Mouse (Mus musculus): ENCODE data around the gene Pias4. TPM values are rescaled to one million over a fixed set of nuclear protein-coding genes. Genes with fewer than 3 reads are reported as not detected.

The Pias4 gene
- polyA plus RNA-seq, 1 experiment from 2014 or later: 44.0 TPM

DNA sequence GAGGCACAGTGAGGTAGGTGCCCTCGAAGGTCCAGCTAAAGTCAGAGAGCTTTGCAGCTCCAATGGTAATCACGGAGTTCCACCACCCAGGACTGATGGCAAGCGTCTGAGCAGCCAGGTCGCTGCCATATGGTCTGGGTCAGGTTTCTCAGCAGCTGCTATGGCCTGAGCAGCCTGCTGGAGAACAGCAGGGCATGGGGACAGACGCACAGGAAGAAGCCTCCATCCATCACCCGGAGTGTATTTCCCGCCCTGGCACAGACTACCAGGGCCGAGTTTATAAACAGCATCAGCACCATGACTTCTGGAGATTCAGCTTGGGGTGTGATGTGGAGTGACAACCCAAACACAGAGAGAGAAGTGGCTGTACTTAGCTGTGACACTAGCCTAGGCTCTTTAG lies 2.6 kb downstream of the Pias4 start:
- H3K9ac ChIP-seq (ENCODE audit: low read length): no peak overlapping the region
- WGBS: 90% methylated on average over 8 of the region's 8 CpGs
- no peak for ATAC-seq
- H3K4me3 ChIP-seq (ENCODE audit: low read depth, low read length): no peak overlapping the region
- H3K27ac ChIP-seq (ENCODE audit: low read depth, low read length): no peak overlapping the region
- DNase-seq (ENCODE audit: low spot score): no peak
- no peak overlapping the region for H3K4me2 ChIP-seq (ENCODE audit: low read length)
- no peaks in the 10 kb centered on the region for H3K9me3 ChIP-seq (replicated peaks; ENCODE audit: control insufficient read depth, low read length)
- H3K4me1 ChIP-seq (ENCODE audit: control insufficient read depth, insufficient read depth, low read length): peaks cover 13% of the 10 kb centered on the region
- no peaks in the 10 kb centered on the region for H3K27me3 ChIP-seq (replicated peaks; ENCODE audit: control insufficient read depth, insufficient read depth, low read length)
- H3K36me3 ChIP-seq (ENCODE audit: control insufficient read depth, insufficient read depth, low read length): peaks cover 38% of the 10 kb centered on the region

DNA sequence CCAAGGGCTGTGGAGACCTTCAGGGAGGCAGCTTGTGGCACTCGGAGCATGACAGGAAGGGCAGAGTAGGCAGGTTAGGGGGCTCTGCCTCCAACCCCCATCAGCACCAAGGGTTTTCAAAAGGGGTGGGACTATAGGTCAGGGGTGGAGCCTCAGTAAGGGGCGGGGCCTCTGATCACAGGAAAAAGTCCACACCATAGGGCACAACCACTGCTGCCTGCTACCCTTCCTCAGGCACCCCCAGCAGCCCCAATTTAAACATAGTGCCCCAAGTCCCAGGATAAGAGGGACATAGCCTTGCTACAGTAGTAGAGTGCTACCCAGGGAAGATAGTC lies 5.4 kb downstream of the Pias4 start:
- Histone ChIP-seq H3K27me3 (replicated peaks; ENCODE audit: control insufficient read depth, insufficient read depth, low read length) (no peaks in the 10 kb centered on the region), H3K4me2 (ENCODE audit: low read length) (no peak overlapping the region), H3K4me1 (ENCODE audit: control insufficient read depth, insufficient read depth, low read length) (peaks cover 7% of the 10 kb centered on the region), H3K36me3 (ENCODE audit: control insufficient read depth, insufficient read depth, low read length) (peaks cover 64% of the 10 kb centered on the region), H3K4me3 (ENCODE audit: low read depth, low read length) (no peak overlapping the region), H3K9ac (ENCODE audit: low read length) (no peak overlapping the region), H3K27ac (ENCODE audit: low read depth, low read length) (no peak overlapping the region), H3K9me3 (replicated peaks; ENCODE audit: control insufficient read depth, low read length) (no peaks in the 10 kb centered on the region)
- DNase-seq (ENCODE audit: low spot score) (no peak), ATAC-seq (no peak)
- WGBS: 58% methylated on average over 2 of the region's 2 CpGs

DNA sequence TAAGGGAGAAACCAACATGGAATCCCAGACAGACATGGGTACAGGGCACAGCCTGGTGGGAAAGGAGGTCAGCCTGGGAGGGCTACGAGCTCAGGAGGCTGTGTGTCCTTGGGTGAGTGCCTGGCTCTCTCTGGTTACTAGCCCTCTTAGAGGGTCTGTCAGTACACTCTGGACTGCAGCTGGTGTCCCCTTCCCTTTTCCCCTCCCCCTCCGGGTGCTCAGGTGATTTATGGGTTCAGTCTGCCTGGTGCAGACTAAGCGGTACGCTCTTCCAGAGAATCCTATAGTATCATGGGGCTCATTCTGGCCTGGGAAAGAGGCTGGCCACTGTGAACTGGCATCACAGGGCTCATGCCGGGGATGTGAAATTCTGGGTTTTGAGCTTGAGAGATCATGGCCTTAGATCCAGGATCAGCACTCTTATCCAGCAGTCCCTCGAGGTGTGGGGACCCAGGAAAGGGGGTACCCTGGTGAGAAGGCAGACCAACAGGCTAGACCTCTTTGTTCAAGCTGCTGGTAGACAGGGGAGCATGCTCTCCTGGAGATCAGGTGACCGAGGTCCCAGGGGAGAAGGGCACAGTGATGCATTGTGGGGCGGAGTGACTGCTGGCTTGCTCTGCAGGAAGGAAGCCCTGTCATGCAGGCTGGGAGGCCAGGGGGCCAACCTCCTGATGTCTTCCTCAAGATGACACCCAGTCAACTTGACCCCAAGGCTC lies 6.0 kb downstream of the Pias4 start:
- Histone ChIP-seq H3K9me3 (replicated peaks; ENCODE audit: control insufficient read depth, low read length) (no peaks in the 10 kb centered on the region), H3K4me2 (ENCODE audit: low read length) (no peak overlapping the region), H3K27me3 (replicated peaks; ENCODE audit: control insufficient read depth, insufficient read depth, low read length) (no peaks in the 10 kb centered on the region), H3K27ac (ENCODE audit: low read depth, low read length) (no peak overlapping the region), H3K4me3 (ENCODE audit: low read depth, low read length) (no peak overlapping the region), H3K9ac (ENCODE audit: low read length) (no peak overlapping the region), H3K36me3 (ENCODE audit: control insufficient read depth, insufficient read depth, low read length) (peaks cover 70% of the 10 kb centered on the region), H3K4me1 (ENCODE audit: control insufficient read depth, insufficient read depth, low read length) (peaks cover 5% of the 10 kb centered on the region)
- 95% methylated on average over 8 of the region's 8 CpGs for WGBS
- DNase-seq (ENCODE audit: low spot score): no peak
- no peak for ATAC-seq

DNA sequence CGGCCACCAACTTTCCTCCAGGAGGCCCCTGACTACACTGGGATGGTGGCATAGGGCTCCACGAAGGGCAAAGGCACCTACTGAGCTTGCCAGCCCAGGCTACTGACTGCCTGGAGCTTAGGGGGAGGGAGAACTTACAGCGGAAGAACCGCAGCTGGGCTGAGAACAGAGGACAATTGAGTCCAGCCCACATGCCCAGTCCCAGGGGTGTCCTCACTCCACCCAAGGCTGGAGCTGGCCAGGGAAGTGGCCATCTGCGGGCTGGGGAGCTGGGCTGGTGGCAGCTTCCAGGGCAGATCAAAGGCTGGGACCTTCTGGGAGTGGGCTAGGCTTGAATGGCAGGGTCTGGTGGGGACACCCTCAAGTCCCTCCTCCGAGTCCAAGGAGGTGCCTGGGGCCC lies 13.0 kb downstream of the Pias4 start:
- Histone ChIP-seq H3K36me3 (ENCODE audit: control insufficient read depth, insufficient read depth, low read length) (peaks cover 88% of the 10 kb centered on the region), H3K4me2 (ENCODE audit: low read length) (no peak overlapping the region), H3K4me3 (ENCODE audit: low read depth, low read length) (no peak overlapping the region), H3K27ac (ENCODE audit: low read depth, low read length) (no peak overlapping the region), H3K4me1 (ENCODE audit: control insufficient read depth, insufficient read depth, low read length) (no peaks in the 10 kb centered on the region), H3K9ac (ENCODE audit: low read length) (0 out of 2 replicates have a peak overlapping the region, but pooled peaks have one; percentile 21), H3K9me3 (replicated peaks; ENCODE audit: control insufficient read depth, low read length) (no peaks in the 10 kb centered on the region), H3K27me3 (replicated peaks; ENCODE audit: control insufficient read depth, insufficient read depth, low read length) (no peaks in the 10 kb centered on the region)
- DNase-seq (ENCODE audit: low spot score) (no peak), ATAC-seq (no peak)
- WGBS: 85% methylated on average over 6 of the region's 6 CpGs

DNA sequence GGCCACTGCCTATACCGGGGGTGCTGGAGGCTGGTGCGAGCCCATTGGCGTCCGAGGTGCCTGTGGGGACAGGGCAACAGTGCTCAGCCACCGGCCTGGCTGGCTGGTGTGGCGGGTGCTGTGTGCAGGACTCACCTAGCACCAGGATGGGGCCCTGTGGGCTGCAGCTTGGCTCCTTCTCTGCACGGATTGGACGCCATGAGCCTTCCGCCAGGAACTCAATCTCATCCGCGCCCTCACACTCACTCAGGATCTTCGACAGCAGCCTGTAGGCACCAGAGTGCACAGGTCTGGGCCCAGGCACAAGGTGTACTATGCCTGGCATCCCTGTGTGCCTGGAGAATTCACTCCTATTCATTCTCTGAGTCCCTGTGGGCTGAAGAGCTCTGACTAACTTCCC lies 13.4 kb downstream of the Pias4 start:
- no peak for ATAC-seq
- Histone ChIP-seq H3K9ac (ENCODE audit: low read length) (peak overlapping the region; percentile 21; the same call in 1 of the 2 replicates), H3K4me3 (ENCODE audit: low read depth, low read length) (no peak overlapping the region), H3K9me3 (replicated peaks; ENCODE audit: control insufficient read depth, low read length) (no peaks in the 10 kb centered on the region), H3K27me3 (replicated peaks; ENCODE audit: control insufficient read depth, insufficient read depth, low read length) (no peaks in the 10 kb centered on the region), H3K4me1 (ENCODE audit: control insufficient read depth, insufficient read depth, low read length) (no peaks in the 10 kb centered on the region), H3K4me2 (ENCODE audit: low read length) (no peak overlapping the region), H3K27ac (ENCODE audit: low read depth, low read length) (no peak overlapping the region), H3K36me3 (ENCODE audit: control insufficient read depth, insufficient read depth, low read length) (peaks cover 90% of the 10 kb centered on the region)
- WGBS: 95% methylated on average over 12 of the region's 12 CpGs
- DNase-seq (ENCODE audit: low spot score): no peak

DNA sequence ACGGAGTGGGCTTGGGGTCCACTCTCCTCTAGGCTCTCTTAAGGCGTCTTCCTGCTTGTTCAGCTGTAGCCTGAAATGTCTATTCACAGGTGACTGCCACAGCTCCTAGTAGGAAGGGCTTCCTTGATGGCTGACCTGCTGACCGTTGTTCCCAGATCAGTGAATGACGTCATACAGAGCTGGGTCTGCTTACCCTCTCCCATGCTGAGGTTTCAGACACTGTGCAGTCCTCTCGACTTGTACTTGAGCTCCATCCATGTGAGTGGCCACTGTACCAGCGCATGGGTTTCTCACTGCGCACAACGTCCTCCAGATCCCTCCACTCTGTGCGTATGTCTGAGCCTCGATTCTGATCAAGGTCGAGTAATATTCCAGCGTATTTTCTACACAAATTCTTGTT lies 15.1 kb downstream of the Pias4 start:
- peaks cover 90% of the 10 kb centered on the region for H3K36me3 ChIP-seq (ENCODE audit: control insufficient read depth, insufficient read depth, low read length)
- no peaks in the 10 kb centered on the region for H3K27me3 ChIP-seq (replicated peaks; ENCODE audit: control insufficient read depth, insufficient read depth, low read length)
- no peak for ATAC-seq
- DNase-seq (ENCODE audit: low spot score): no peak
- no peak overlapping the region for H3K4me2 ChIP-seq (ENCODE audit: low read length)
- no peak overlapping the region for H3K9ac ChIP-seq (ENCODE audit: low read length)
- H3K4me3 ChIP-seq (ENCODE audit: low read depth, low read length): no peak overlapping the region
- no peaks in the 10 kb centered on the region for H3K9me3 ChIP-seq (replicated peaks; ENCODE audit: control insufficient read depth, low read length)
- WGBS: 80% methylated on average over 12 of the region's 12 CpGs
- no peaks in the 10 kb centered on the region for H3K4me1 ChIP-seq (ENCODE audit: control insufficient read depth, insufficient read depth, low read length)
- no peak overlapping the region for H3K27ac ChIP-seq (ENCODE audit: low read depth, low read length)

DNA sequence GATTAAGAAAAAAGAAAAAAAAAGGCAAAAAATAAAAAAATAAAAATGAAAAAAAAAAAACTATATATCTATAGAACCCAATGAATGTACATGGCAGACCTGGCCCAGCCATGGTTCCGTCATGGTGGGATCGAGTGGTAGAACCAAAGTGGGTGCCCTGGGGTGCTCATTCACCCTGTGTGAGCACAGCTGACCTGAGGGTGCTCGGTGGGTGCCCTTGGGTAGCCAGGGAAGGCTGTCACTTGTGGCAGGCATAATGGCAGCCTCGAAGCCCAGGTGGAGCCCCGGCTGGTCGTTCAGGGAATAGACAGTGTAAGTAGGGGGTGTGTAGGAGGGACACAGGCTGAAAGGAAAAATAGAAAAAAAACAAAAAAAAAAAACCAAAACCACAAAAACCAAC lies 16.5 kb downstream of the Pias4 start:
- no peaks in the 10 kb centered on the region for H3K9me3 ChIP-seq (replicated peaks; ENCODE audit: control insufficient read depth, low read length)
- no peak for ATAC-seq
- DNase-seq (ENCODE audit: low spot score): no peak

DNA sequence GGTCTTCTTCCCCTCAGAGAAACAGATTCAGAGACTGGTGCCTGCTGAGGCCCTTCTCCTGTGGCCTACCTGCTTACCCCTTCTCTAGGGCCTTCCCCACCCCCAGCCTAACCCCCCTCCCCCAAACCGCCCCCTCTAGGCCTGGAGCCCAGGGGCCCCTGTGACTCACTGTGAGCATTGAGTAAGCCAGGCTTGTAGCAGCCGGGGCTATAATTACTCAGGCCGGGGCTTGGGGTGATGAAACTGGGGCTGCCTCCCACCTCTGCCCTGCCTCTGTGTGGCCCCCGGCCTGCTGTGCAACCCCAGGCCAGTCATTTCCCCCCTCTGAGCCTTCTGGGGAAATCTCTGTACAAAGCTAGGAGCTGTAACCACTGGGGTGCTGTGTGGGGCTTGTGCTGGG lies 21.4 kb downstream of the Pias4 start:
- Histone ChIP-seq H3K36me3 (ENCODE audit: control insufficient read depth, insufficient read depth, low read length) (peaks cover 76% of the 10 kb centered on the region), H3K9me3 (replicated peaks; ENCODE audit: control insufficient read depth, low read length) (no peaks in the 10 kb centered on the region), H3K4me3 (ENCODE audit: low read depth, low read length) (no peak overlapping the region), H3K27ac (ENCODE audit: low read depth, low read length) (no peak overlapping the region), H3K9ac (ENCODE audit: low read length) (no peak overlapping the region), H3K4me2 (ENCODE audit: low read length) (no peak overlapping the region), H3K4me1 (ENCODE audit: control insufficient read depth, insufficient read depth, low read length) (no peaks in the 10 kb centered on the region; the same call in 1 of the 2 replicates), H3K27me3 (replicated peaks; ENCODE audit: control insufficient read depth, insufficient read depth, low read length) (no peaks in the 10 kb centered on the region)
- DNase-seq (ENCODE audit: low spot score): no peak
- 72% methylated on average over 4 of the region's 4 CpGs for WGBS
- no peak for ATAC-seq

More for the DNA sequence above, 16.5 kb downstream of the Pias4 start:
- no peaks in the 10 kb centered on the region for H3K4me1 ChIP-seq (ENCODE audit: control insufficient read depth, insufficient read depth, low read length)
- H3K36me3 ChIP-seq (ENCODE audit: control insufficient read depth, insufficient read depth, low read length): peaks cover 90% of the 10 kb centered on the region
- 77% methylated on average over 6 of the region's 6 CpGs for WGBS
- H3K4me2 ChIP-seq (ENCODE audit: low read length): no peak overlapping the region
- no peak overlapping the region for H3K27ac ChIP-seq (ENCODE audit: low read depth, low read length)
- H3K9ac ChIP-seq (ENCODE audit: low read length): no peak overlapping the region
- H3K4me3 ChIP-seq (ENCODE audit: low read depth, low read length): no peak overlapping the region
- no peaks in the 10 kb centered on the region for H3K27me3 ChIP-seq (replicated peaks; ENCODE audit: control insufficient read depth, insufficient read depth, low read length)

DNA sequence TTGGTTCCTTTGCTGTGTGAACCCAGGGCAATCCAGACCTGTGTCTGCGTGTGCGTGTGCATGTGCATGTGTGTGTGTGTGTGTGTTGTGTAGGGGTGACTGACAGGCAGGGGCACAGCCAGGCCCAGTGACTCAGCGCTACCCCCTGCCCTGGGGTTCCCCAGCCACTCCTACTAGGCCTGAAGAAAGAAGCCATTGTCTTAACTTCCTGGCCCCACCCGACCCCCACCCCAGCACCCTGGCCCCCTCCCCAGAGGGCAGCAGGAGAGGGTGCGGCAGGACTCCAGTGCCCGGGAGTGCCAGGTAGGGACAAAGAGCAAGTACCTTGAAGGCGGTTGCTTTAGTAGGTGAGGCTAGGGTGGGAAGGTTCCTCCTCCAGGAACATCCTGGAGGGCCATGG lies 21.9 kb downstream of the Pias4 start:
- H3K4me1 ChIP-seq (ENCODE audit: control insufficient read depth, insufficient read depth, low read length): no peaks in the 10 kb centered on the region; the same call in 1 of the 2 replicates
- no peak overlapping the region for H3K4me3 ChIP-seq (ENCODE audit: low read depth, low read length)
- H3K27ac ChIP-seq (ENCODE audit: low read depth, low read length): no peak overlapping the region
- no peak for ATAC-seq
- 91% methylated on average over 7 of the region's 7 CpGs for WGBS
- H3K27me3 ChIP-seq (replicated peaks; ENCODE audit: control insufficient read depth, insufficient read depth, low read length): no peaks in the 10 kb centered on the region
- H3K9me3 ChIP-seq (replicated peaks; ENCODE audit: control insufficient read depth, low read length): no peaks in the 10 kb centered on the region
- peaks cover 73% of the 10 kb centered on the region for H3K36me3 ChIP-seq (ENCODE audit: control insufficient read depth, insufficient read depth, low read length)
- no peak overlapping the region for H3K9ac ChIP-seq (ENCODE audit: low read length)
- H3K4me2 ChIP-seq (ENCODE audit: low read length): no peak overlapping the region
- DNase-seq (ENCODE audit: low spot score): no peak
